Mouse (Mus musculus) ES-Bruce4 (cell line): ENCODE measurements around the gene Ush2a.

Experiments used
- CTCF ChIP-seq: IDR thresholded peaks from one replicate; pipeline ENCODE4 v1.8.1; 2011; ENCODE audit warnings: low read depth, low read length
- EP300 ChIP-seq: IDR thresholded peaks from 2 replicates; pipeline ENCODE4 v1.6.1; 2011; ENCODE audit warnings: low read depth, low read length; ENCODE audit not compliant: insufficient read depth
- POLR2A ChIP-seq: IDR thresholded peaks from one replicate; pipeline ENCODE4 v1.8.1; 2011; ENCODE audit warnings: low read length; ENCODE audit not compliant: insufficient read depth

DNA sequence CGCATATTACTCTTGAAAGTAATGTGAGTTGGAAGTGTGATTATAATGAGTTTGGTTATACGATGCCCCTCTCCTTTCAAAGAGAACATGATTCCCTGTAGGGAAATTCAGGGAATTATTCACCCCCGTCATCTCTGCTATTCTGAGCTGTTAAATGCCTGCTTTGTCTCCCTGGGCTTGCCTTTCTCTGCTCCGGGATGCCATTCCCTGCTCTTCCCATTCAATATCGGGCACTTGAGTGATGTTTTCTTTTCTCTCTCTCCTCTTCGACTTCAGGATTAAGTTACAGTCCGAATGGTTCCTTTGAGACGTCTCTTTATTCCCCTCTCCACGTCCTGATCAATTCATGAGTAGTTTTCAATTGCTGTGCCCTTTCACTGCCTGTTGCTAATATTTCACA, 572.1 kb downstream of the Ush2a start:
- no peak for TF ChIP-seq EP300
- TF ChIP-seq CTCF, result no peak
- no peak for TF ChIP-seq POLR2A
